Comparison of ENCODE assay signal across 24 mouse cellular contexts in the genomic region with DNA sequence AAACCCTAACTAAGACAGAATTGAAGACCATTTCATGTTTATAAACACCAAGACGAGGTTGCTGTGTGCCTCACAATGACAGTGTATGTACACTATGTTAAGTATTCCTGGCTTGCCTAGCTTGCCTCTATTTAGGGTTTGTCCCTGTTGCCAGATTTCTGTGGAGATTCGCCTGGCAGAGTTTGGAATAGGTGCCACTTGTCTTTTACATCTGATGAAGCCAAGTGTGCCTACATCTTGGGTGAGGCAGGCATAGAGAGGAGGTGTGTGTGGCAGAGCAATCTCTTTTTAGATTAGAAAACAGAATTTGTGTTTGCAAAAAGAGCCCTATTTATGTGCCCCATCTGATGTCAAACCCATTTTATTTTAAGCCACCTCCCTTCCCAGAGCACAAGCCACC. TPM values are rescaled to one million over a fixed set of nuclear protein-coding genes. Genes with fewer than 3 reads are reported as not detected.
A peak's percentile ranks its signal among the peaks of the same experiment; 100 is the strongest.
DNase-seq lines count a peak whose midpoint lies in the region; ATAC-seq and TF ChIP-seq lines count a peak whose summit lies in the region.
"Had no signal": no experiment of that assay in that cellular context is flagged by ENCODE, and none has a peak within 500 bp of the region (broad histone marks: within the 10 kb centered on the region; RNA-seq: fewer than 3 reads in every experiment).

No protein-coding gene starts in this region.

- H3K27ac ChIP-seq in forebrain, postnatal 0 days (ENCODE audit: low read depth, low read length), result no peak overlapping the region
- H3K27ac ChIP-seq in forebrain, embryonic 13.5 days, result no peak overlapping the region
- peak overlapping the region; percentile 8; the same call in 1 of the 2 replicates for H3K27ac ChIP-seq in left cerebral cortex, adult 2 months
- no peak overlapping the region for H3K27ac ChIP-seq in hindbrain, postnatal 0 days
- H3K27ac ChIP-seq: embryonic facial prominence, embryonic 10.5 days; gastrocnemius, adult 2 months; hindbrain, embryonic 14.5 days; intestine, embryonic 15.5 days; limb, embryonic 13.5 days; lung, embryonic 15.5 days had no signal

- H3K9ac ChIP-seq in forebrain, postnatal 0 days, result no peak overlapping the region
- no peak overlapping the region for H3K9ac ChIP-seq in forebrain, embryonic 13.5 days
- no peak overlapping the region for H3K9ac ChIP-seq in hindbrain, postnatal 0 days (replicated peaks; ENCODE audit: low read length)
- H3K9ac ChIP-seq: hindbrain, embryonic 14.5 days; intestine, embryonic 15.5 days; limb, embryonic 13.5 days; lung, embryonic 15.5 days had no signal

- H3K36me3 ChIP-seq in forebrain, postnatal 0 days (ENCODE audit: insufficient read depth), result no peaks in the 10 kb centered on the region
- no peaks in the 10 kb centered on the region for H3K36me3 ChIP-seq in forebrain, embryonic 13.5 days (ENCODE audit: poor library complexity, severe bottlenecking)
- H3K36me3 ChIP-seq in hindbrain, postnatal 0 days (ENCODE audit: insufficient read depth, low read length), result no peaks in the 10 kb centered on the region
- H3K36me3 ChIP-seq: embryonic facial prominence, embryonic 10.5 days; intestine, embryonic 15.5 days; limb, embryonic 13.5 days; lung, embryonic 15.5 days had no signal

- intact Hi-C loops in left cerebral cortex, adult 2 months (cut with DNase I), result loop anchor here (1.0 to 2.0 kb wide), 3 partner anchors 61 to 132 kb away; no protein-coding TSS in a partner anchor
- intact Hi-C loops in left cerebral cortex, postnatal 4 days (cut with DNase I), result loop anchor here (10.0 kb wide), 1 partner anchor 71 kb away; no protein-coding TSS in a partner anchor
- intact Hi-C loops in heart, postnatal 14 days (cut with DNase I), result no loop called here

- H3K4me2 ChIP-seq in forebrain, postnatal 0 days (ENCODE audit: low read depth), result no peak overlapping the region
- no peak overlapping the region for H3K4me2 ChIP-seq in forebrain, embryonic 13.5 days
- no peak overlapping the region for H3K4me2 ChIP-seq in hindbrain, postnatal 0 days (ENCODE audit: low read depth, low read length)
- H3K4me2 ChIP-seq: heart, embryonic 11.5 days; hindbrain, embryonic 14.5 days; intestine, embryonic 15.5 days; limb, embryonic 13.5 days; lung, embryonic 15.5 days had no signal

- ATAC-seq in forebrain, postnatal 0 days, result peak; percentile 21; the same call in 1 of the 2 replicates
- ATAC-seq in forebrain, embryonic 13.5 days, result no peak
- peak; percentile 23; the same call in 1 of the 2 replicates for ATAC-seq in erythroblast, adult 5-6 weeks (replicated peaks; ENCODE audit: low FRiP score, poor library complexity, severe bottlenecking)
- no peak for ATAC-seq in hindbrain, postnatal 0 days
- ATAC-seq: forebrain, embryonic 14.5 days; intestine, embryonic 15.5 days; midbrain, embryonic 16.5 days had no signal

- TF ChIP-seq CTCF in forebrain, postnatal 0 days (IDR thresholded peaks at IDR 0.05; ENCODE audit: low read depth), result no peak
- no peak for TF ChIP-seq CTCF in left cerebral cortex, adult 2 months (IDR thresholded peaks at IDR 0.05)
- TF ChIP-seq CTCF in hindbrain, postnatal 0 days (IDR thresholded peaks at IDR 0.05; ENCODE audit: low read depth), result no peak

- H3K4me3 ChIP-seq in forebrain, postnatal 0 days (ENCODE audit: low read depth, low read length), result no peak overlapping the region
- no peak overlapping the region for H3K4me3 ChIP-seq in forebrain, embryonic 13.5 days
- H3K4me3 ChIP-seq in left cerebral cortex, adult 2 months, result no peak overlapping the region
- H3K4me3 ChIP-seq in hindbrain, postnatal 0 days (ENCODE audit: low read length), result no peak overlapping the region
- H3K4me3 ChIP-seq: embryonic facial prominence, embryonic 10.5 days; gastrocnemius, adult 2 months; intestine, embryonic 15.5 days; limb, embryonic 13.5 days; lung, embryonic 15.5 days had no signal

- H3K9me3 ChIP-seq in forebrain, postnatal 0 days (ENCODE audit: low read length), result no peaks in the 10 kb centered on the region
- no peaks in the 10 kb centered on the region for H3K9me3 ChIP-seq in forebrain, embryonic 13.5 days (replicated peaks)
- no peaks in the 10 kb centered on the region for H3K9me3 ChIP-seq in hindbrain, postnatal 0 days (ENCODE audit: low read length)
- H3K9me3 ChIP-seq: embryonic facial prominence, embryonic 10.5 days; intestine, embryonic 15.5 days; lung, embryonic 15.5 days had no signal

- H3K27me3 ChIP-seq in forebrain, postnatal 0 days (ENCODE audit: insufficient read depth, low read length), result no peaks in the 10 kb centered on the region
- no peaks in the 10 kb centered on the region for H3K27me3 ChIP-seq in forebrain, embryonic 13.5 days
- H3K27me3 ChIP-seq in hindbrain, postnatal 0 days (ENCODE audit: insufficient read depth, low read length), result no peaks in the 10 kb centered on the region
- H3K27me3 ChIP-seq: intestine, embryonic 15.5 days; limb, embryonic 13.5 days; lung, embryonic 15.5 days had no signal

- no peaks in the 10 kb centered on the region for H3K4me1 ChIP-seq in forebrain, postnatal 0 days (ENCODE audit: insufficient read depth)
- H3K4me1 ChIP-seq in forebrain, embryonic 13.5 days, result no peaks in the 10 kb centered on the region
- H3K4me1 ChIP-seq in hindbrain, postnatal 0 days (ENCODE audit: insufficient read depth, low read length), result no peaks in the 10 kb centered on the region
- H3K4me1 ChIP-seq: intestine, embryonic 15.5 days; lung, embryonic 15.5 days had no signal

- 44% methylated on average over 2 of the region's 2 CpGs for WGBS in forebrain, postnatal 0 days
- WGBS in forebrain, embryonic 13.5 days, result 81% methylated on average over 2 of the region's 2 CpGs
- 66% methylated on average over 2 of the region's 2 CpGs for WGBS in hindbrain, postnatal 0 days

- peak; percentile 37 for DNase-seq in forebrain, postnatal 0 days
- no peak for DNase-seq in left cerebral cortex, adult 2 months (ENCODE audit: extremely low spot score in 1 of 2, low spot score in 2 of 2)
- DNase-seq in left cerebral cortex, postnatal 4 days, result no peak
- peak; percentile 43 to 60 for DNase-seq in right cerebral cortex, postnatal 10 days (ENCODE audit: low spot score in 2 of 2)
- DNase-seq in hindbrain, postnatal 0 days (ENCODE audit: low spot score), result no peak
- no peak for DNase-seq in heart, postnatal 14 days
- DNase-seq: adrenal gland, postnatal 10 days; gastrocnemius, adult 2 months; heart, postnatal 10 days; kidney, adult 9 months; kidney, postnatal 25 days; lung, postnatal 4 days; spleen, adult 18-20 months; thymus, postnatal 36 days had no signal

RNA-seq across cellular contexts. Expression of gene Bod1, which starts 12.4 kb away (rescaled TPM):
- 123 and 131 TPM in 2 replicates for total RNA-seq in forebrain, postnatal 0 days (2014; rRNA removed)
- 147 and 160 TPM in 2 replicates for polyA plus RNA-seq in forebrain, postnatal 0 days (2015; fragmentation: Nextera tagmentation; extraction: Ambion mirVana)
- polyA plus RNA-seq in forebrain, embryonic 13.5 days (2015; fragmentation: Nextera tagmentation; extraction: Ambion mirVana), result 153 and 157 TPM in 2 replicates
- 100 to 1,000 TPM; 100 to 101 TPM for total RNA-seq in left cerebral cortex, adult 2 months (2021)
- 10 to 100 TPM; 96.7 to 99.4 TPM for total RNA-seq in left cerebral cortex, postnatal 4 days (2021)
- total RNA-seq in erythroblast, adult 5-6 weeks (2015; ENCODE audit: low replicate concordance), result 1.9 and 4.6 TPM in 2 replicates
- 1.5 and 3.2 TPM in 2 replicates for total RNA-seq in erythroblast, adult 5-6 weeks (2017; ENCODE audit: low replicate concordance)
- total RNA-seq in hindbrain, postnatal 0 days (2014; rRNA removed), result 91.2 and 113 TPM in 2 replicates
- 125 and 134 TPM in 2 replicates for polyA plus RNA-seq in hindbrain, postnatal 0 days (2015; fragmentation: Nextera tagmentation; extraction: Ambion mirVana)
- 10 to 100 TPM; 88.9 to 98.9 TPM for total RNA-seq in heart, postnatal 14 days (2021)

Comparison
In these comparisons a context has a peak if more than half of its experiments do, and no peak if none do; other contexts are left out.
1. ATAC-seq: peak in forebrain, postnatal 0 days (single experiment) and erythroblast, adult 5-6 weeks (single experiment); none in forebrain, embryonic 13.5 days (single experiment) and hindbrain, postnatal 0 days (single experiment).
2. DNase-seq: peak in forebrain, postnatal 0 days (single experiment) and right cerebral cortex, postnatal 10 days (2 of 2); none in left cerebral cortex, adult 2 months (0 of 2), left cerebral cortex, postnatal 4 days (single experiment), hindbrain, postnatal 0 days (single experiment) and heart, postnatal 14 days (0 of 2).
3. RNA of gene Bod1, which starts 12.4 kb away (total RNA-seq): 123 to 131 TPM in forebrain, postnatal 0 days, 100 to 101 TPM in left cerebral cortex, adult 2 months, 96.7 to 99.4 TPM in left cerebral cortex, postnatal 4 days, 88.9 to 98.9 TPM in heart, postnatal 14 days and 91.2 to 113 TPM in hindbrain, postnatal 0 days; 1.5 to 4.6 TPM in erythroblast, adult 5-6 weeks; every median in the first group is over 10 times any median in the second.